Mouse (Mus musculus) forebrain, embryonic 10.5 days (tissue): ENCODE results near the gene Pex14. TPM values are rescaled to one million over a fixed set of nuclear protein-coding genes. Genes with fewer than 3 reads are reported as not detected.
A peak's percentile ranks its signal among the peaks of the same experiment; 100 is the strongest.

Experiments used
- DNase-seq: peaks from one replicate; pipeline ENCODE4 v3.0.0-alpha.2; 2017; ENCODE audit warnings: low spot score; ENCODE audit errors: extremely low spot score
- H3K27ac ChIP-seq: fragments of 300-500 bp; sonication (generic); 2 replicates; pipeline ENCODE4 v1.5.1; 2016; ENCODE audit warnings: mild to moderate bottlenecking
- H3K27me3 ChIP-seq: fragments of 300-500 bp; sonication (generic); 2 replicates; pipeline ENCODE4 v1.6.1; 2016; ENCODE audit warnings: mild to moderate bottlenecking; ENCODE audit not compliant: poor library complexity, severe bottlenecking
- H3K36me3 ChIP-seq: fragments of 300-500 bp; sonication (generic); replicated peaks from 2 replicates; pipeline ENCODE4 v1.6.1; 2016; ENCODE audit warnings: mild to moderate bottlenecking, moderate library complexity
- H3K4me1 ChIP-seq: fragments of 300-500 bp; sonication (generic); 2 replicates; pipeline ENCODE4 v1.6.1; 2016
- H3K4me3 ChIP-seq: fragments of 300-500 bp; sonication (generic); 2 replicates; pipeline ENCODE4 v1.5.1; 2016; ENCODE audit warnings: mild to moderate bottlenecking, moderate library complexity
- H3K9me3 ChIP-seq: fragments of 300-500 bp; sonication (generic); 2 replicates; pipeline ENCODE4 v1.6.1; 2016; ENCODE audit warnings: mild to moderate bottlenecking, moderate library complexity
- WGBS: fragments of 180-500 bp; shearing (Covaris S2); methylation state at CpG from one replicate; pipeline ENCODE4 v1.1.7; 2016; 5-methylcytosine and 5-hydroxymethylcytosine counted together
- polyA plus RNA-seq: library from polyadenylated mRNA; unstranded; fragments of >200 nt; fragmentation: Nextera tagmentation; extraction: Ambion mirVana; gene quantifications from 2 replicates; pipeline ENCODE4 v1.2.1, GENCODE M21; 2016

Pex14 gene
- polyA plus RNA-seq, 1 experiment from 2014 or later = 54.4 TPM

- 91% methylated on average over 8 of the region's 8 CpGs for WGBS
- Histone ChIP-seq H3K4me3 (no peak overlapping the region), H3K27me3 (no peaks in the 10 kb centered on the region), H3K9me3 (no peaks in the 10 kb centered on the region), H3K4me1 (peaks cover 5% of the 10 kb centered on the region; the same call in 1 of the 2 replicates), H3K36me3 (peaks cover 32% of the 10 kb centered on the region), H3K27ac (no peak overlapping the region)
- DNase-seq = no peak
Measured at GRCm38 (mm10) chr4:149091364-149091763, 8.3 kb downstream of the Pex14 start.

GRCm38 (mm10) chr4:149085381-149085780 lies 14.3 kb downstream of the Pex14 start:
- no peak overlapping the region for H3K27ac ChIP-seq
- no peaks in the 10 kb centered on the region for H3K9me3 ChIP-seq
- H3K36me3 ChIP-seq = 0 out of 2 replicates have a peak, but pooled peaks cover 7% of the 10 kb centered on the region
- H3K27me3 ChIP-seq = no peaks in the 10 kb centered on the region
- DNase-seq = no peak
- 75% methylated on average over 5 of the region's 5 CpGs for WGBS
- no peak overlapping the region for H3K4me3 ChIP-seq
- H3K4me1 ChIP-seq = peaks cover 10% of the 10 kb centered on the region; the same call in 1 of the 2 replicates

- no peaks in the 10 kb centered on the region for H3K9me3 ChIP-seq
- H3K4me3 ChIP-seq = no peak overlapping the region
- H3K36me3 ChIP-seq = peaks cover 11% of the 10 kb centered on the region; the same call in 1 of the 2 replicates
- peaks cover 27% of the 10 kb centered on the region for H3K4me1 ChIP-seq
- WGBS = 90% methylated on average over 17 of the region's 17 CpGs
- no peaks in the 10 kb centered on the region for H3K27me3 ChIP-seq
- DNase-seq = no peak
- H3K27ac ChIP-seq = no peak overlapping the region
Measured at GRCm38 (mm10) chr4:149081528-149081927, 18.1 kb downstream of the Pex14 start.

- peaks cover 37% of the 10 kb centered on the region for H3K4me1 ChIP-seq
- H3K9me3 ChIP-seq = no peaks in the 10 kb centered on the region
- 91% methylated on average over 8 of the region's 8 CpGs for WGBS
- peaks cover 17% of the 10 kb centered on the region for H3K36me3 ChIP-seq
- no peak overlapping the region for H3K4me3 ChIP-seq
- H3K27ac ChIP-seq = no peak overlapping the region
- DNase-seq = no peak
- H3K27me3 ChIP-seq = no peaks in the 10 kb centered on the region
Measured at GRCm38 (mm10) chr4:149080111-149080510, 19.6 kb downstream of the Pex14 start.

GRCm38 (mm10) chr4:149079629-149080028 lies 20.0 kb downstream of the Pex14 start:
- no peak for DNase-seq
- no peak overlapping the region for H3K27ac ChIP-seq
- peaks cover 21% of the 10 kb centered on the region for H3K36me3 ChIP-seq
- 92% methylated on average over 6 of the region's 6 CpGs for WGBS
- no peaks in the 10 kb centered on the region for H3K27me3 ChIP-seq
- no peaks in the 10 kb centered on the region for H3K9me3 ChIP-seq
- H3K4me3 ChIP-seq = no peak overlapping the region
- peaks cover 37% of the 10 kb centered on the region for H3K4me1 ChIP-seq

GRCm38 (mm10) chr4:149078261-149078660 lies 21.4 kb downstream of the Pex14 start:
- Histone ChIP-seq H3K27ac (0 out of 2 replicates have a peak overlapping the region, but pooled peaks have one; percentile 15), H3K27me3 (no peaks in the 10 kb centered on the region), H3K4me1 (peaks cover 43% of the 10 kb centered on the region), H3K9me3 (no peaks in the 10 kb centered on the region), H3K4me3 (no peak overlapping the region), H3K36me3 (peaks cover 32% of the 10 kb centered on the region)
- WGBS = 75% methylated on average over 4 of the region's 4 CpGs
- no peak for DNase-seq

GRCm38 (mm10) chr4:149075871-149076575 lies 23.7 kb downstream of the Pex14 start:
- Histone ChIP-seq H3K4me3 (no peak overlapping the region), H3K27ac (no peak overlapping the region), H3K36me3 (peaks cover 45% of the 10 kb centered on the region), H3K27me3 (no peaks in the 10 kb centered on the region), H3K4me1 (peaks cover 39% of the 10 kb centered on the region), H3K9me3 (no peaks in the 10 kb centered on the region)
- 46% methylated on average over 10 of the region's 10 CpGs for WGBS
- peak; percentile 57 for DNase-seq

GRCm38 (mm10) chr4:149075073-149075472 lies 24.6 kb downstream of the Pex14 start:
- Histone ChIP-seq H3K4me1 (peaks cover 48% of the 10 kb centered on the region), H3K4me3 (no peak overlapping the region), H3K36me3 (peaks cover 43% of the 10 kb centered on the region), H3K27me3 (no peaks in the 10 kb centered on the region), H3K27ac (no peak overlapping the region), H3K9me3 (no peaks in the 10 kb centered on the region)
- no peak for DNase-seq
- WGBS = 96% methylated on average over 13 of the region's 13 CpGs

- no peak for DNase-seq
- Histone ChIP-seq H3K36me3 (peaks cover 29% of the 10 kb centered on the region), H3K27me3 (no peaks in the 10 kb centered on the region), H3K4me1 (peaks cover 53% of the 10 kb centered on the region), H3K27ac (no peak overlapping the region), H3K4me3 (no peak overlapping the region), H3K9me3 (no peaks in the 10 kb centered on the region)
- 86% methylated on average over 22 of the region's 22 CpGs for WGBS
Measured at GRCm38 (mm10) chr4:149066672-149067551, 32.8 kb downstream of the Pex14 start.

- Histone ChIP-seq H3K9me3 (no peaks in the 10 kb centered on the region), H3K27ac (no peak overlapping the region), H3K27me3 (no peaks in the 10 kb centered on the region), H3K36me3 (peaks cover 22% of the 10 kb centered on the region), H3K4me3 (no peak overlapping the region), H3K4me1 (peaks cover 52% of the 10 kb centered on the region)
- DNase-seq = no peak
- 89% methylated on average over 23 of the region's 23 CpGs for whole genome bisulfite sequencing
Measured at GRCm38 (mm10) chr4:149064061-149064854, 35.4 kb downstream of the Pex14 start.

- no peaks in the 10 kb centered on the region for H3K27me3 ChIP-seq
- peaks cover 12% of the 10 kb centered on the region for H3K36me3 ChIP-seq
- peaks cover 63% of the 10 kb centered on the region for H3K4me1 ChIP-seq
- no peak overlapping the region for H3K4me3 ChIP-seq
- no peak for DNase-seq
- WGBS = 61% methylated on average over 21 of the region's 21 CpGs
- H3K27ac ChIP-seq = no peak overlapping the region
- H3K9me3 ChIP-seq = no peaks in the 10 kb centered on the region
Measured at GRCm38 (mm10) chr4:149062406-149063318, 37.0 kb downstream of the Pex14 start.

GRCm38 (mm10) chr4:149061432-149061718 lies 38.3 kb downstream of the Pex14 start:
- no peak for DNase-seq
- H3K27ac ChIP-seq = no peak overlapping the region
- no peak overlapping the region for H3K4me3 ChIP-seq
- 0 out of 2 replicates have a peak, but pooled peaks cover 2% of the 10 kb centered on the region for H3K36me3 ChIP-seq
- peaks cover 75% of the 10 kb centered on the region for H3K4me1 ChIP-seq
- 77% methylated on average over 13 of the region's 13 CpGs for WGBS
- no peaks in the 10 kb centered on the region for H3K9me3 ChIP-seq
- no peaks in the 10 kb centered on the region for H3K27me3 ChIP-seq
